Mouse (Mus musculus) gastrocnemius, postnatal 36 days (tissue): ENCODE results near the gene Rc3h2. TPM values are rescaled to one million over a fixed set of nuclear protein-coding genes. Genes with fewer than 3 reads are reported as not detected.

Experiments
- DNase-seq, 2 experiments: peaks; one replicate each; pipeline ENCODE4 v3.0.0; 2022
- intact Hi-C: fragments of 180-260 bp; cut with DNase I; formaldehyde crosslinking; loops from one replicate; pipeline ENCODE4 v1.15.1; 2025
- total RNA-seq, 2 experiments: library from RNA; stranded (reverse); gene quantifications; 2 replicates each; pipeline ENCODE4 v1.2.3; 2021

Gene Rc3h2
- total RNA-seq, 2 experiments from 2014 or later, result 39.3 to 41.5 TPM

DNA sequence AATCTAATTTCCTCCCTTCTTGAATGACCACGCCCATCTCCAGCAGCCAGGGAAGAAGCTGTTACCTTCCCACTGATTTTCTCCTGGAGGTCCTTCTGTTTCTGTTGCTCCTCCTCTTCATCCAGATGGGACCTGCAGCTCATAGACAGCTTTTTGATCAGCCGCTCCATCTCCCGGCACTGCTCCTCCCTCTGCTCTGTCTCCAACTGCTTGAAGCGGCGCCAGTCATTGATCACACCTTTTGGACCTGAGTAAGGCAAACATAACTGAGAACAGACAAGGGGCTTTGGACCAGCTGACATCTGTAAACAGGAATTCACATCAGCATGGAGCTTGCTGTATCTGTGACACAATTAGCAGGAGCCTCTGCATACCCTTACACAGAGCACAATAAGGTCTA lies 67.1 kb downstream of the Rc3h2 start:
- intact Hi-C loops, result no loop called here
- no peak for DNase-seq

DNA sequence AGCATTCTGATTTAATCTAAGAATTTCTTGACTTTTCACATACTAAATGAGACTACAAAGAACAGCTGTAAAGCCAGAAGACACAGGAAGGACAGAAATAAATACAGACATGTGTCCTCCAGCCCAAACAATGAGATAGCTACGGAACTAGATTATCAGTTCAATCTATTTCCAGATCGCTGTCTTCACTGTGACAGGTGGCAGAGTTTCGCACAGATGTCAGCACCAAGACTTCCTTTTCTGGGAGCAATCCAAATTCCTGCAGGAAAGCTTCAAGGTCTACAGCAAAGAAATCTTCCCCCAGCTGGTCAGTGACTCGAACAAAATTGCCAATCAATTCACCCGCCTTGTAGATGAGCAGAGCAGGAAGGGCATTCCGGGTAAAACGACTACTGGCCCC lies 71.0 kb downstream of the Rc3h2 start:
- intact Hi-C loops, result no loop called here
- DNase-seq, result no peak

DNA sequence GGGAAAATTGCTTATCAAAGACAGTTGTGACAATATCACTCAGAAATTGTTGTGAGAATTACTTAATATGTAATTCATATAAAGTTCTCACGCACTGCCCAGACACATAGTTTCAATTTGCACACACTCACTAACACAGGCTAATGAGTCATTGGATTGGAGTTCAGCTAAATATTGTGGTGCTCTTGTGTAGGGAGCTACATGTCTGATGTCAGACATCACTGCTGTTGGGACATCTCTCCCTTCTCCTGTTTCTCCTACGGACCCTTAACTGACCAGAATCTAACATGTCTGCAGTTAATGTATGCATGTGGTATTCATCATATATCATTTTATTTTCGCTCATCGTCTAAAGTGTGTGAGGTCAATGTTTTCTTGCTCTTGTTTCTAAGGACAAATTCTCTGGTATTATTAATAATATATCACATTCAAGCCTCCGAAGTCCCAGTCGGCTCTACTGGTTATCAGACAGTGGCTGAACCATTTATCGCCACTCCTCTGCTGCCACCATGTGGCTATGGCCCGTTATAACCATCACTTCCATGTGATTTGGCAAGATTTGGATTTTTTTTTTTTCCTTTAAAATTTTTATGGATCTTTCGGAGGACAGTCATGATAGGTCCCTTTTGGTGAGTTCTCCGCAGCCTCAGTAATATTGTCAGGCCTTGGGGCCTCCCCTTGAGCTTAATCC lies 84.1 kb downstream of the Rc3h2 start:
- intact Hi-C loops, result no loop called here
- peak in 1 of 2 experiments; percentile 11 for DNase-seq

DNA sequence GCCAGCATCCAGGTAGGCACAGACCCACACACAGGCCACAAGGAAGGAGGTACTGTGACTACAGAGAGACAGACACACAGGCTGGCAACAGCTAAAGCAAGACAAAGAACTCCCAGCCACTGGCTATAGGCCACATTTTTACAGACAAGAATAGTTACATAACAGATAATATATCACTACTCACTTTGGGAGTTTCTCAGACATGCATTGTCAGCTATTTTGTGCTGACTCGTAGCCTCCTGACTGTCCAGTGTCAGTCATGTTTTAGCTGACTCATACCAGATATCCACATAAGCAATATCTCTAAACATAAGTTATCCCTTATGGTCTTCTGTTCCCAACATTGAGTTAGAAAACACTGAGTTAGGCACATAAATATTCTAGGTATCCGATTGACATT lies 89.4 kb downstream of the Rc3h2 start:
- DNase-seq, result no peak
- intact Hi-C loops, result no loop called here

DNA sequence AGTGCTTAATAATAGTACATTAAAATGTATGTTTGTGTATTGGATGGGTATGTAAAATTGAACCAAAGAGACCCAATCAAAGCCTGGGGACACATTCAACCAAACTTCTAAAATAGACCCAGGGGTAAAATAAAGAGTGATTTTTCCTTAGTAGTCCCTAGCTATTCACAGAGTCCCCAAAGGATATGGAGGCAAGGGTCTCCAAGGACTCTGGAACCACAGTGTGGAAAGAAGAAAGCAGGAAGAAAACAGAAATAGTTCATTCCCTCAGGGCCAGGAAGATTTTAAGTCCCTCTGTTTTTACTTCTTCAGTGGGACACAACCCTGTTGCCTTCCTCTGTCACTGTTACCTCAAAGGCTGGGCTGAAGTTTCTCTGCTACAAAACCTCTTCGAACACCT lies 96.5 kb downstream of the Rc3h2 start, which contains the start of gene Olfr368:
Olfr368 (plus strand) TSS at position 301 of the 400 bp plus-strand sequence.
- intact Hi-C loops, result no loop called here
- no peak for DNase-seq

Other genes with a start within 250 kb of the Rc3h2 start
- gene Olfr365, start 234.7 kb downstream of the Rc3h2 start, total RNA-seq, result not detected
- not detected for gene Olfr366, start 211.3 kb downstream of the Rc3h2 start, total RNA-seq
- not detected for gene Olfr368, start 96.4 kb downstream of the Rc3h2 start, total RNA-seq
- gene Pdcl, start 63.6 kb downstream of the Rc3h2 start, total RNA-seq, result 10 to 100 TPM; 12.9 to 13.3 TPM
- gene Zbtb26, start 20.2 kb upstream of the Rc3h2 start, total RNA-seq, result 1 to 10 TPM; 2.9 to 3.8 TPM
- 1 to 10 TPM; 2.5 to 3.0 TPM for gene Zbtb6, start 20.3 kb upstream of the Rc3h2 start, total RNA-seq
- 10 to 100 TPM; 29.5 to 34.3 TPM for gene Rabgap1, start 20.4 kb upstream of the Rc3h2 start, total RNA-seq
- gene Gpr21, start 93.4 kb upstream of the Rc3h2 start, total RNA-seq, result under 1 TPM; 0.64 to 0.89 TPM